Mouse (Mus musculus): ENCODE measurements around the gene 1700018B08Rik. TPM values are rescaled to one million over a fixed set of nuclear protein-coding genes. Genes with fewer than 3 reads are reported as not detected.

Gene 1700018B08Rik
- polyA plus RNA-seq, 1 experiment from 2014 or later: not detected

DNA sequence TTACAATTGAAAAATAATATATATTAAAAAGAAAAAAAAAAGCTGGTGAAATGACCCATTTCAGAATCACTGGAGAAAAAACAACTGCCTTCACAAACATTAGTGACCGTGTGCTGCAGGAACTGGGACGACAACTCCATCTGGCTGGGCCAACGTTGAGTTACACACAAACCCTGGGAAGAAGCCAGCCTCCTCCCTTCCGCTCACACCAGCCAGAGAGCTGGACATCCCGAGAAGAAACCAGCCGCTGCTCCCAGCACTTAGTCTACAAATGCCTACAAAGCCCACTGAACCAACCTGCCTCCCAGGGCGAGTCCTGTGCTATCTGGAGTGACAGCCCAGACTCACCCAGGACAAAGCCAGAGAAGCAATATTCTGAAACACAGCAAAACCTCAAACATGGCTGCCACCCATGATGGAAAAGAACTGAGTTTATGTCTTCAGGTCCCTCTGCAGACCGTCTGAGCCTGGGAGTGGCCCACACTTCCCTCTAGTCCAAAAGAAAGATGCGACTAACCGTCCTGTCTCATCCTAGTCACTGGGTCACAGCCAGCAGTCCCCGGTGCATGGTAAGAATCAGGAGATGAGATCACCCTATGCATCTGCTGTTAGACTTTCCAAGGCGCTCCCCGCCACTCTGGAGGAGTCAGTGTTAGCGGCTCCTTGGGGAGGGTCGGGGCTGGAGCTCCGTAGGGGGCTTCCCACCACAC, 17.7 kb upstream of the 1700018B08Rik start:
- H3K9ac ChIP-seq: no peak overlapping the region
- peaks cover 19% of the 10 kb centered on the region for H3K4me1 ChIP-seq (replicated peaks)
- H3K4me2 ChIP-seq: no peak overlapping the region
- peaks cover 11% of the 10 kb centered on the region; the same call in 1 of the 2 replicates for H3K36me3 ChIP-seq
- no peaks in the 10 kb centered on the region for H3K27me3 ChIP-seq
- 76% methylated on average over 16 of the region's 16 CpGs for WGBS
- no peak overlapping the region for H3K27ac ChIP-seq
- H3K9me3 ChIP-seq (replicated peaks): no peaks in the 10 kb centered on the region
- no peak for ATAC-seq (replicated peaks; ENCODE audit: insufficient number of reproducible peaks, insufficient read depth, low FRiP score, low read depth)
- no peak overlapping the region for H3K4me3 ChIP-seq

DNA sequence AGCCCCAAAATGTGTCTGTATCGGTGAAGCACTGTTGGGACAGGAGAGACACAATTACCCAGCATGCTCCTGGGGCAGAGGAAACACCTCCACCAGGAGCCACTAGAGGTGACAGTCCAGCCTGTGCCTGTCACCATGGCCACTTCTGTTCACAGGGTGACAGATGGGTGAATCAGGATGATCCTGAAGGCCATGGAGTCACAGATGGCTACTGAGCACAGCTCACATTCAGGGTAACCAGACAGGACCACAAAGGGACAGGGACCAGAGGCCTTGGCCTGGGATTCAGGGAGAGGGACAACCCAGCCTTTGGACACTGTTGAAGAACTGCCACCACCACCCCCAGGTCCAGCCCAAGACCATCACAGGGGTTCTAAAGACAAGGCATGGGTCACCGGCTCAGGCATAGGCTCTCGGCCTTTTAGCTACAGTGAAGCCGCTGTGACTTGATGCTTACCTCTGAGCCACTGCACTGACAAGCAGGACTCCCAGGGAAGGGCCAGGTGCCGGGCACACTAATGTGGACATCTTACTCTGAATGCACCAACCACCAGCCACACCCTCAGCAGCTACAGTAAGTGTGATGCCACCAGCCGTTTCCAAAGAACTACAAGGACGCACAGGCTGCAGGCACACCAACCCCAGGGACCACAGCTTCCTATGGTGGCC, 16.4 kb upstream of the 1700018B08Rik start:
- Histone ChIP-seq H3K9me3 (replicated peaks) (no peaks in the 10 kb centered on the region), H3K27me3 (no peaks in the 10 kb centered on the region), H3K4me2 (no peak overlapping the region), H3K4me3 (no peak overlapping the region), H3K9ac (no peak overlapping the region), H3K4me1 (replicated peaks) (peaks cover 19% of the 10 kb centered on the region), H3K27ac (no peak overlapping the region), H3K36me3 (peaks cover 11% of the 10 kb centered on the region; the same call in 1 of the 2 replicates)
- no peak for ATAC-seq (replicated peaks; ENCODE audit: insufficient number of reproducible peaks, insufficient read depth, low FRiP score, low read depth)
- 91% methylated on average over 7 of the region's 7 CpGs for WGBS

DNA sequence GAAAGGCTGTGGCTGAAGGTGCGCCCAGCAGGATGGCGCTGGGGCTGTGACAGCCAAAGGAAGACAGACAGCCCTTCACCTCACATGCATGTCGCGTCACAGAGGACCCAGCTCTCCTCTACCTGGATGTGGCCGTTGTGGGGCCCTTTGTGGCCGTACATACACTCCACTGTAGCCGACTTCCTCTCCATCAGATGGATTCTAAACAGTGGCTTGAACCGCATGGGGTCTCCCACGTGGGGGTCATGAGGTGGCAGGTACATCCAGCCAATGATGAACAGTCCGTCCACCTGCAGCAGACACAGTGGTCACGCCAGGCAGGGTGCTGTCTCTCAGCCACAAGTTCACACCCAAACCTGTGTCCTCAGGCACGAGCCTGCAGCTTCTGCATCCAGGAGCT, 15.7 kb upstream of the 1700018B08Rik start:
- Histone ChIP-seq H3K4me2 (no peak overlapping the region), H3K9ac (no peak overlapping the region), H3K27ac (no peak overlapping the region), H3K9me3 (replicated peaks) (no peaks in the 10 kb centered on the region), H3K4me1 (replicated peaks) (peaks cover 19% of the 10 kb centered on the region), H3K4me3 (no peak overlapping the region), H3K36me3 (peaks cover 14% of the 10 kb centered on the region; the same call in 1 of the 2 replicates), H3K27me3 (no peaks in the 10 kb centered on the region)
- 93% methylated on average over 12 of the region's 12 CpGs for WGBS
- ATAC-seq (replicated peaks; ENCODE audit: insufficient number of reproducible peaks, insufficient read depth, low FRiP score, low read depth): no peak

DNA sequence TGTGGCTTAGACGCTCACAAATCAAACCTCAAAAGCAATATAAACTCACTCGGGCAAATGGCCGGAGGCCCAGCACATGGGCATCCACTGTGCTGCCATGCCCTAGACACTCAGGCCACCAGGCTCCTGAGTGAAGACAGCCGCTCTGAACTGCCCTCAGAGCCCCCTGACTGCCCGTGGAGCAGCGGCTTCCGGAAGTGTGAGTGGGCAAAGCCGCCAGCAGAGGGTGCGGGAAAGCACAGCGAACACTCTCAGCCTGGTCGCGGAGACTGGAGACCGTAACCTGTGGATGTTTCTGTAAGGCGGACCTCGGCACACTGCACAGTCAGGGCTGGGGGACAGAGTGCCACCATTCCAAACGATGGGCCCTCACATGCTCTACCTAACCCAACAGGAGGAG, 14.4 kb upstream of the 1700018B08Rik start:
- no peak for ATAC-seq (replicated peaks; ENCODE audit: insufficient number of reproducible peaks, insufficient read depth, low FRiP score, low read depth)
- Histone ChIP-seq H3K9me3 (replicated peaks) (no peaks in the 10 kb centered on the region), H3K4me3 (no peak overlapping the region), H3K4me1 (replicated peaks) (peaks cover 17% of the 10 kb centered on the region), H3K4me2 (no peak overlapping the region), H3K36me3 (peaks cover 26% of the 10 kb centered on the region; the same call in 1 of the 2 replicates), H3K27ac (no peak overlapping the region), H3K9ac (no peak overlapping the region), H3K27me3 (no peaks in the 10 kb centered on the region)
- 88% methylated on average over 16 of the region's 16 CpGs for WGBS

DNA sequence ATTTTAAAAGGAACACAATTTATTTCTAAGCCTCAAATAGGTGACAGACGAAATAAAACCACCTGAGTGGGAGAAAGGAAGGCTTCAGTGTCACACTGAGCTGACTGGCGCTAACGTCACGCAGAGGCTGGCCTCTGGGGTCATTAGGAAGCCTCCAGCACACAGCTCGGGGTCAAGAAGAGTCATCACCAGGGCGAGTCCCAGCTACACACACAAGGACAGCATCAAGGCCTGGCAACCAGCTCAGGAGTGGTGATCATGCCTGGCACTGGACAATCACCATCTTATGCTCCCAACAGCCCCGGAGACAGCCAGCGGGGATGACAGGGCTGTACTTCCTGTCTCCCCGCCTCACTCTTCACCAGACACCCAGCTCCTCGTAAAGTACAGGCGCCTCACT, 13.6 kb upstream of the 1700018B08Rik start:
- peaks cover 33% of the 10 kb centered on the region for H3K36me3 ChIP-seq
- no peak overlapping the region for H3K9ac ChIP-seq
- WGBS: 85% methylated on average over 11 of the region's 11 CpGs
- no peak overlapping the region for H3K27ac ChIP-seq
- H3K9me3 ChIP-seq (replicated peaks): no peaks in the 10 kb centered on the region
- H3K4me1 ChIP-seq (replicated peaks): peaks cover 9% of the 10 kb centered on the region
- ATAC-seq (replicated peaks; ENCODE audit: insufficient number of reproducible peaks, insufficient read depth, low FRiP score, low read depth): no peak
- no peak overlapping the region for H3K4me2 ChIP-seq
- H3K27me3 ChIP-seq: no peaks in the 10 kb centered on the region
- H3K4me3 ChIP-seq: no peak overlapping the region

DNA sequence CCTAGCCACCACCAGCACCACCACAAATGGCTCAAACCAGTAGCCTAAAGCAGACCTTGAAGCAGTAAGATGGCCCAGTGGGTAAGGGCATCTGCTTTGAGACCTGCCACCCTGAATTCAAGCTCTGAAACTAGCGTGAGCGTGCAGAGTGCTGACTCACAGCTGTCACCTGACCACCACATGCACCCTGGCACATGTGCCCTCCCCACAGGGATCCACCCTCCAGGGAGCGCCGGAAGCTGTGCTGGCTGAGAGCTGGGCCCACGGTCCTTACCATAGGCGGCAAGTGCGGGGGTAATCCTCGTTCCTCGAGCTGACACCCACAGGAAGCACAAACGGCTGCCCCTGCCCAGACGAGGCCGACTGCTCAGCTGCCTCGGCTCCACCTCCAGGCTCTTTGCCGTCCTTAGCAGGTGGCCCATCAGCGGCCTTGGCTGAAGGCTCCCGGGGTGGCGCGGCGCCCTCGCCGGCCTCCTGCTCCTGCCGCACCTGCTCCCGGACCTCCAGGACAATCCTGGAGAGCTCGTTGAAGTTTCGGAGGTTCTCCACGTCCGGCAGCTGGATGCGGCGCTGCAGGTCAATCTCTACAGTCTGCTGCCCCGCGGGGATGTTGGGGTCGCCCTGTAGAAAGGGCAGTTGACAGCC, 9.8 kb upstream of the 1700018B08Rik start:
- Histone ChIP-seq H3K4me3 (no peak overlapping the region), H3K36me3 (peaks cover 29% of the 10 kb centered on the region), H3K4me2 (no peak overlapping the region), H3K27ac (no peak overlapping the region), H3K27me3 (no peaks in the 10 kb centered on the region), H3K9ac (no peak overlapping the region), H3K4me1 (replicated peaks) (peaks cover 10% of the 10 kb centered on the region), H3K9me3 (replicated peaks) (no peaks in the 10 kb centered on the region)
- ATAC-seq (replicated peaks; ENCODE audit: insufficient number of reproducible peaks, insufficient read depth, low FRiP score, low read depth): no peak
- 94% methylated on average over 32 of the region's 32 CpGs for WGBS

DNA sequence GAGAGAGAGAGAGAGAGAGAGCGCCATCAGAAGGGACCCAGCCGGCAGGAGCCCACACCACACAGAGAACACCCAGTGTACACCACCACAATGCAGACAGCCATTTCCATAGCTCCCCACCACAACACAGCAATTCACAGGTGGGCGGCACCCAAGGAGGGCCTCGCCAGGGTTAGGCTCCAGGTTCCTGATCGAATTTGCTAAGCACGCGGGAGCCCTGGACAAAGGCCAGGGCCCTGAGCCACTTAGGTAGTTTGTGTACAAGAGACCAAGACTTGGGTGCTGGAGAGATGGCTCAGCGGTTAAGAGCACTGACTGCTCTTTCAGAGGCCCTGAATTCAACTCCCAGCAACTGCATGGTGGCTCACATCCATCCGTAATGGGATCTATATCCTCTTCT, 8.4 kb upstream of the 1700018B08Rik start:
- WGBS: 88% methylated on average over 9 of the region's 9 CpGs
- no peak for ATAC-seq (replicated peaks; ENCODE audit: insufficient number of reproducible peaks, insufficient read depth, low FRiP score, low read depth)
- Histone ChIP-seq H3K27ac (no peak overlapping the region), H3K4me2 (no peak overlapping the region), H3K9ac (no peak overlapping the region), H3K4me3 (no peak overlapping the region), H3K36me3 (peaks cover 21% of the 10 kb centered on the region), H3K4me1 (replicated peaks) (peaks cover 10% of the 10 kb centered on the region), H3K9me3 (replicated peaks) (no peaks in the 10 kb centered on the region), H3K27me3 (no peaks in the 10 kb centered on the region)

DNA sequence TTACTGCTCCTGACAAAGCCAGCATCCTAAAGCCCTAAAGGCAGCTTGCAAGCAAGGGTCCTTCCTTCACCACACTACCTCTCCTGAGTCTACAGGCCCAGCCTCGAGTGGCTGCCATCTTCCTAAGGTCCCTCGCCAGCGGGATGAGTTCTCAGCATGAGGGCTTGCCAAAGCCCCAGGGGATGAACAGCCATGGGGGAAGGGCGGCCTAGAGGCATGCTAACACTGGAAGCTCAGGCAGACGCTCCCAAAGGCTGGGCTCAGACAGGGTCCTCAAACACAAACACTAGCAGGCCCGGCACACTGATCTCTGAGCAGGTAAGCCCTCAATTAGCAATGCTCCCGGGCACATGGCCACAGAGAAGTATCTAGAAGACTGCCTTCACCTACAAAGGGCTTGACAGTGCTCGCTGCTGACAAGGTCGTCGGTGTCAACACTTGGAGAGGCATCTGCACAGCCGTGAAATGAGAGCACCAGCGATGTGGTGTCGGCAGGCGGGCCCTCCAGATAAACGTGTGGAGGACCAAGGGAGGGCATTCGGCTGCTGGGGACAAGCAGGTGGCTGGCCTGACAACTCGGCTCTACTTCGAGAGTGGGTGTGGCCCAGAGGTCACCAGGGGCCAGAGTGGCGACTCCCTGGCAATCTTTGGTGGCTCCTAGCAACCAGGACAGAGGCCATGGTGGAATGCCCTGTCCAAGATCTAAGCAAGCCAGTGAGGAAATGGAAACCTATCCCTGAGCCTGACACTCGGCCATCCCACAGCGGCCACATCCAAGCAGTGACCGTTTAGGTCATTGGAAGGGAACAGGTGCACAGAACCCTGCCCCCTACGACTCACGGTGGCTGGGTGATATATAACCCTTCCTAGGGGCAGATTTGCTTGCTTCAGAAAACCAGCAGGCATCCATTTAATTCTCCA, 7.2 kb upstream of the 1700018B08Rik start:
- no peak; the same call in 1 of the 2 replicates for ATAC-seq (replicated peaks; ENCODE audit: insufficient number of reproducible peaks, insufficient read depth, low FRiP score, low read depth)
- H3K4me1 ChIP-seq (replicated peaks): peaks cover 10% of the 10 kb centered on the region
- no peak overlapping the region for H3K9ac ChIP-seq
- H3K36me3 ChIP-seq: peaks cover 21% of the 10 kb centered on the region
- H3K4me3 ChIP-seq: no peak overlapping the region
- no peaks in the 10 kb centered on the region for H3K9me3 ChIP-seq (replicated peaks)
- WGBS: 52% methylated on average over 24 of the region's 24 CpGs
- H3K4me2 ChIP-seq: no peak overlapping the region
- no peak overlapping the region for H3K27ac ChIP-seq
- H3K27me3 ChIP-seq: peaks cover 2% of the 10 kb centered on the region; the same call in 1 of the 2 replicates

DNA sequence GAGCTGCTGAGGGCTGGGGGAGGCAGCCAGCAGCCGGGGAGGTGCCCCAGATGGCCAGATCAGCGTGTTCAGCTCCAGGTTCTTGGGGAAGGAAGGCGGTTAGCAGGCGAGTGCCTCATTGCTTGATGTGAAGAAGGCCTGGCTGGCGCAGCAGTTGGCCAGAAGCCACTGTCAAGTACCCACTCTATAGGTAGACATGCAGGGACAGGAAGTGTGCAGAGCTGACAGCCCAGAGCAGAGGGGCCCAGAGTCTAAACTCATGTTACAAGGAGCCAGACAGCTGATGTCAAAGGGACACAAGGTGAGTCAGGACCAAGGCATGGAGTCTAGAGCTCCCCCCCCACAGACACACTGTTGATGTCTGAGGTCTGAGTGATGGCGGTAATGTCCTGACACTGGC, 5.9 kb upstream of the 1700018B08Rik start:
- ATAC-seq (replicated peaks; ENCODE audit: insufficient number of reproducible peaks, insufficient read depth, low FRiP score, low read depth): no peak
- Histone ChIP-seq H3K4me2 (no peak overlapping the region), H3K27me3 (peaks cover 10% of the 10 kb centered on the region), H3K27ac (no peak overlapping the region), H3K36me3 (peaks cover 21% of the 10 kb centered on the region), H3K4me3 (no peak overlapping the region), H3K4me1 (replicated peaks) (peaks cover 10% of the 10 kb centered on the region), H3K9ac (no peak overlapping the region), H3K9me3 (replicated peaks) (no peaks in the 10 kb centered on the region)
- 70% methylated on average over 6 of the region's 6 CpGs for WGBS

DNA sequence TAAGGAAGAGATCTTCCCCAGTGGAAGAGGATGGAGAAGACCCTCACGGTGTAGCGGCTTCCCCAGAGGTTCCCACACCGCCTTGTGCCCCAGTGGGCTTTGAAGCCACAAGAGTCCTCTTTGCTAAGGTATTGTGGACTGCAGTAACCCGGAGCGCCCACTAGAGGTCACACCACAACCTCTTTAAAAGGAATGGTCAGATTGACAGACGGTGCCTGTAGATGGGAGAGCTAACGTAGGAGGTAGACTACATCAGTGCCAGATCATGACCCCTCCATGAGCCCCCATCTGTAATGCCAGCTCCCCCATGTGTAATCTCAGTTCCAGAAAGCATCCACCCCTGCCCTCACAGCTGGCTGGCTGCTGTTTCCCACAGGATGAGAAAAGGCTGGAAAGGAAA, 3.0 kb upstream of the 1700018B08Rik start:
- H3K36me3 ChIP-seq: no peaks in the 10 kb centered on the region; the same call in 1 of the 2 replicates
- 5% methylated on average over 7 of the region's 7 CpGs for WGBS
- peaks cover 10% of the 10 kb centered on the region for H3K4me1 ChIP-seq (replicated peaks)
- H3K9ac ChIP-seq: no peak overlapping the region
- no peak overlapping the region for H3K27ac ChIP-seq
- H3K27me3 ChIP-seq: peaks cover 23% of the 10 kb centered on the region
- H3K9me3 ChIP-seq (replicated peaks): no peaks in the 10 kb centered on the region
- H3K4me2 ChIP-seq: no peak overlapping the region
- H3K4me3 ChIP-seq: no peak overlapping the region
- ATAC-seq (replicated peaks; ENCODE audit: insufficient number of reproducible peaks, insufficient read depth, low FRiP score, low read depth): no peak; the same call in 1 of the 2 replicates

DNA sequence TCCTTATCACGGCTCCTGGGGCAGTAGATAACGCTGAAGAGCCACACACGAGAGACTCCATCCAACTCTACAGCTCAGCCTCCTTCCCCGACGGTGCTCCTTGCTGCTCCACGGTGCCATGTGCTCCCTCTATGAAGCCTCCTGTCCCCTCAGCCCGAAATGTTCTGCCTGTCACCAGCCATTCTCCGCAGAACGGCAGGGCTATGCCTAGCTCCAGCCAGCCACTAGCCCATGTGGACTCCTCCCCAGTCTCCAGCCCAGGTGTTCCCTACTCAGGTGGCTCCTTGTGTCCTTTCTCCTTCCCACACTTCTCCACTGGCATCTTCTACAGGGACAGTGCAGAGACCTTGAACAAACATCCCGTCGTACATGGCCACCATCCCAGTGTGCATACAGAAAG, 816 bp upstream of the 1700018B08Rik start:
- 43% methylated on average over 11 of the region's 11 CpGs for WGBS
- H3K4me1 ChIP-seq (replicated peaks): peaks cover 3% of the 10 kb centered on the region; the same call in 1 of the 2 replicates
- no peak overlapping the region for H3K4me3 ChIP-seq
- no peak overlapping the region for H3K27ac ChIP-seq
- H3K27me3 ChIP-seq: peaks cover 35% of the 10 kb centered on the region
- no peak for ATAC-seq (replicated peaks; ENCODE audit: insufficient number of reproducible peaks, insufficient read depth, low FRiP score, low read depth)
- H3K9me3 ChIP-seq (replicated peaks): no peaks in the 10 kb centered on the region
- H3K4me2 ChIP-seq: no peak overlapping the region
- H3K9ac ChIP-seq: no peak overlapping the region
- H3K36me3 ChIP-seq: no peaks in the 10 kb centered on the region
